Mouse (Mus musculus) G1E (cell line): ENCODE data around the gene Tmem108. TPM values are rescaled to one million over a fixed set of nuclear protein-coding genes. Genes with fewer than 3 reads are reported as not detected.
"Not testable (repeated sequence)": the region's sequence is repeated elsewhere in the genome, so short reads cannot be mapped to it uniquely, and the experiment has no call there.

ENCODE experiments used
- ATAC-seq: 2 replicates; pipeline ENCODE4 v1.8.0; 2016; ENCODE audit warnings: mild to moderate bottlenecking; ENCODE audit not compliant: insufficient number of reproducible peaks, poor library complexity, low FRiP score, severe bottlenecking; ENCODE audit errors: extremely low read depth
- DNase-seq: peaks from one replicate; pipeline ENCODE4 v3.0.0; 2012; ENCODE audit warnings: low spot score
- H3K27me3 ChIP-seq: 2 replicates; pipeline ENCODE4 v1.6.1; 2012; ENCODE audit warnings: mild to moderate bottlenecking, low read length, inconsistent platforms; ENCODE audit not compliant: insufficient read depth
- H3K36me3 ChIP-seq: replicated peaks from 2 replicates; pipeline ENCODE3; 2012; ENCODE audit warnings: mild to moderate bottlenecking, inconsistent platforms
- H3K4me1 ChIP-seq: 2 replicates; pipeline ENCODE4 v1.6.1; 2012; ENCODE audit warnings: low read depth, low read length, inconsistent platforms, mixed read lengths; ENCODE audit not compliant: insufficient read depth
- H3K4me3 ChIP-seq: 2 replicates; pipeline ENCODE4 v1.5.1; 2012; ENCODE audit warnings: low read depth, mild to moderate bottlenecking, inconsistent platforms, low read length, moderate library complexity, mixed read lengths
- H3K9me3 ChIP-seq: replicated peaks from 2 replicates; pipeline ENCODE4 v1.6.1; 2012; ENCODE audit warnings: inconsistent platforms
- CTCF ChIP-seq: IDR thresholded peaks from 2 replicates; pipeline ENCODE4 v1.5.1; 2012; ENCODE audit warnings: low read depth, low read length, inconsistent platforms, mixed read lengths
- GATA1 ChIP-seq: IDR thresholded peaks from 2 replicates; pipeline ENCODE4 v1.6.1; 2012; ENCODE audit warnings: borderline replicate concordance, low read length, inconsistent platforms, mixed read lengths
- GATA2 ChIP-seq: IDR thresholded peaks from 2 replicates; pipeline ENCODE4 v1.6.1; 2012; ENCODE audit warnings: low read depth, low read length, inconsistent platforms, borderline replicate concordance
- POLR2AphosphoS5 ChIP-seq: IDR thresholded peaks from 2 replicates; pipeline ENCODE4 v1.6.1; 2012; ENCODE audit warnings: low read depth, low read length, inconsistent platforms; ENCODE audit not compliant: insufficient replicate concordance
- TAL1 ChIP-seq: conservative IDR thresholded peaks from 2 replicates; pipeline ENCODE4 v1.6.1; 2012; ENCODE audit warnings: low read depth, low read length, inconsistent platforms, mixed read lengths
- polyA plus RNA-seq: library from polyadenylated mRNA; stranded (reverse); fragments of >175 nt; gene quantifications from 2 replicates; pipeline ENCODE4 v1.2.3, GENCODE M21; 2012
- total RNA-seq, 2 experiments: library from RNA; stranded (forward) in 1 of 2; stranded (reverse) in 1 of 2; fragments of 200-1000 nt in 1 of 2; fragments of >200 nt in 1 of 2; fragmentation: Nextera tagmentation in 1 of 2; gene quantifications; 2 replicates each; pipeline ENCODE4 v1.2.3; 2014 to 2017

Tmem108 gene
- total and polyA plus RNA-seq, 3 experiments = 0.27 TPM; not detected in 2

DNA sequence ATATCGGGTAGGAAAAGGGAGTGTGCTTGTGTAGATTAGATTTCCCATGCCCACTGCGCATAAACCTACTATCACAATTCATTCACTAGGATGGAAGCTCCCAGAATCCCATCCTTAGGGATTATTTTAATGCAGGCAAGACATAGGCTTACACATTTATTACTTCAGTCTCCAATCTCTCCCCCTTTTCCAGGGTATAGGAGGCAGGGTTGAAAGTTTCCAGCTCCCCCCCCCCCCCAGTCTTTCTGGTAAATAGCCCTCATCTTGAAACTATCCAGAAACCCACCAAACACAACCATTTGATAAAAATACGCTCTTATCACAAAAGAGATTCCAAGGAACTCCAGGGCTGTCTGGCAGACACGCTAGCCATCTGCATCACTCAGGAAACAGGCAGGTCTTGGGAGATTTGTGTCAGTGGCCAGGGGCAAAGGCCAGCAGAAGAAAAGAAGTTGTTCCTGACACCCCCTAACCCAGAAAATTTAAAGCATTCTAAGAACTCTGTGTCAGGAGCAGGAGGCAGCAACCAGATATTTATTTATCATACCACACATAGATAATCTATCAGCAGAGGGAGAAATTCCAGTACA, 79.8 kb downstream of the Tmem108 start:
- no peaks in the 10 kb centered on the region for H3K36me3 ChIP-seq
- no peak overlapping the region for H3K4me3 ChIP-seq
- no peaks in the 10 kb centered on the region for H3K27me3 ChIP-seq
- ATAC-seq (no peak), DNase-seq (no peak)
- no peaks in the 10 kb centered on the region for H3K4me1 ChIP-seq
- no peak for TF ChIP-seq GATA1
- TF ChIP-seq CTCF = no peak
- no peak for TF ChIP-seq TAL1
- TF ChIP-seq GATA2 = no peak
- no peak for TF ChIP-seq POLR2AphosphoS5
- H3K9me3 ChIP-seq = peaks cover 43% of the 10 kb centered on the region

- Histone ChIP-seq H3K4me1 (no peaks in the 10 kb centered on the region), H3K36me3 (no peaks in the 10 kb centered on the region), H3K9me3 (peaks cover 51% of the 10 kb centered on the region), H3K27me3 (no peaks in the 10 kb centered on the region), H3K4me3 (no peak overlapping the region)
- DNase-seq = no peak
- TF ChIP-seq TAL1 = no peak
- TF ChIP-seq CTCF = no peak
- TF ChIP-seq GATA2 = no peak
- no peak for TF ChIP-seq POLR2AphosphoS5
- TF ChIP-seq GATA1 = no peak
- no peak for ATAC-seq
Observed at GRCm38 (mm10) chr9:103679234-103679633, 82.4 kb downstream of the Tmem108 start.

GRCm38 (mm10) chr9:103678531-103679060, 83.0 kb downstream of the Tmem108 start:
- Histone ChIP-seq H3K9me3 (peaks cover 55% of the 10 kb centered on the region), H3K4me3 (no peak overlapping the region)

DNA sequence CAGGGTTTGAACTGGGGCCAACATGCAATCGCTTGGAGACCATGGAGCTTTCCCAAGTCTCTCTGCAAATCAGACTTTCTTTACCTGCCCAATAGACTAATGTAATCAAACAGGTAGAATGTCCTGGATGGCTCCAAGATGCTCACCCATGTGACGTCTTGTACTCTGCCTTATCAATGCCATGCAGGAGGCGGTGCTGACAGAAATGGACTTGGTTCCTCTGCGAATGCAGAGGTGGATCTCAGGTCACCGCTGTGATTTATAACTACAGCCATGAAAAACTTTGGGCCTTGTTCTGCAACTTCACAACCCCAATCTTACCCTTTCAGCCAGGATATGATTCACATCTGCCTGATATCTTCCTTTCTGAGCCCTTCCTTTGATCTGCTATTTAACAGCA, 83.8 kb downstream of the Tmem108 start:
- Histone ChIP-seq H3K4me1 (no peaks in the 10 kb centered on the region), H3K27me3 (no peaks in the 10 kb centered on the region), H3K9me3 (peaks cover 52% of the 10 kb centered on the region), H3K36me3 (no peaks in the 10 kb centered on the region), H3K4me3 (no peak overlapping the region)
- no peak for DNase-seq
- ATAC-seq = no peak
- no peak for TF ChIP-seq GATA1
- no peak for TF ChIP-seq POLR2AphosphoS5
- TF ChIP-seq TAL1 = no peak
- no peak for TF ChIP-seq GATA2
- TF ChIP-seq CTCF = no peak

More at GRCm38 (mm10) chr9:103678531-103679060, 83.0 kb downstream of the Tmem108 start:
- Histone ChIP-seq H3K27me3 (no peaks in the 10 kb centered on the region), H3K4me1 (no peaks in the 10 kb centered on the region), H3K36me3 (no peaks in the 10 kb centered on the region)
- ATAC-seq (no peak), DNase-seq (no peak)
- TF ChIP-seq GATA2 = no peak
- no peak for TF ChIP-seq TAL1
- no peak for TF ChIP-seq POLR2AphosphoS5
- no peak for TF ChIP-seq CTCF
- no peak for TF ChIP-seq GATA1

DNA sequence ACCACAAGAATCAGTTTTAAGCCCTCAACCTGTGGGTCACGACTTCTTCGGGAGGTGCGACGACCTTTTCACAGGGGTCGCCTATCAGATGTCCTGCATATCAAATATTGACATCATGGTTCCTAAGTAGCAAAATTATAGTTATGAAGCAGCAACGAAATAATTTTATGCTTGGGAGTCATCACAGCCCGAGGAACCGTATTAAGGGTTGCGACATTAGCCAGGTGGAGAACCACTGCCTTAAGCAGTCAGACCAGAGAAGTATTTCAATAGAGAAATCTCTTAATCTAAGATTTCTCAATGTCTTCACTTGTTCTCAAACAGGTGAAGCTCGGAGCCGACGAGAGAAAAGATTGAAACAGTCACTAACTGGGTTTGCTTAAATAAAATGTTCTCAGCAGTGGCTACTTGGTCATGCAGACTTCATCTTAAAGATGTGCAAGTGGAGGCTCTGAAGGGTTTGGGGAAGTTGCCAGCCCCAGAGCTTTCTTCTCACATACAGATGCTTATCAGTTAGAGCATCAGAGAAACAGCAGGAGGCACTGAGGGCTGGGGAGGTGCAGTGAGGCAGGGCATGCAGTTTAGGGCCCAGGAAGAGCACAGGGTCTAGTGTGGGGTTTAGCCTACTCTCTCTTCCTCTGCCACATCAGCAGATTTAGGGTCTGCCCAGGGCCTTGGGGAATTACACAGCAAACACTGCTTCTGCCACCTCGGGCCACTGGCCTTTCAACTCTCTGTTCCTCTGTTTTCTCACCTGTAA, 85.7 kb downstream of the Tmem108 start:
- no peak for ATAC-seq
- TF ChIP-seq TAL1 (no peak), POLR2AphosphoS5 (no peak)
- H3K27me3 ChIP-seq = no peaks in the 10 kb centered on the region
- no peaks in the 10 kb centered on the region for H3K36me3 ChIP-seq
- DNase-seq = no peak
- no peak overlapping the region for H3K4me3 ChIP-seq
- no peaks in the 10 kb centered on the region for H3K4me1 ChIP-seq
- peaks cover 55% of the 10 kb centered on the region for H3K9me3 ChIP-seq

DNA sequence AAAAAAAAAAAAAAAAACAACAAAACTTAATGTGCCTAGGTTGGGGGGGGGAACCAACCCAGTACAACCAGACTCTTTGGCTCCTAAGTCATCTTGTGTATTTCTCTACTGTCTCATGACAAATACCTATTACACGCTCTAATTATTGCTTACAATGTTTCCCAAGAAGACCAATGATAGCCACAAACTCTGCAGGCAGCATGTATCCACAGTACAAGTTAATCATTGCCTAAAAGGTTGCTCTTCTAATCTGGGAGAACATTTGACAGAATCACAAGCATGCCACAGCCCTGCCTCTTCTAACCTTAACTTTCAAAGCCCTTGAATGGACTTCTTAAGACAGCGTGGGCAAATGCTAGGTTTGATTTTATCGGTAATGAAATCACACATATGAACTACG, 88.8 kb downstream of the Tmem108 start:
- H3K27me3 ChIP-seq = no peaks in the 10 kb centered on the region
- no peaks in the 10 kb centered on the region for H3K36me3 ChIP-seq
- no peaks in the 10 kb centered on the region for H3K4me1 ChIP-seq
- peaks cover 52% of the 10 kb centered on the region for H3K9me3 ChIP-seq
- DNase-seq = no peak
- no peak for ATAC-seq
- TF ChIP-seq POLR2AphosphoS5 (no peak), TAL1 (no peak)
- no peak overlapping the region for H3K4me3 ChIP-seq

GRCm38 (mm10) chr9:103670592-103671113, 91.0 kb downstream of the Tmem108 start:
- H3K9me3 ChIP-seq = peaks cover 50% of the 10 kb centered on the region
- not testable (repeated sequence) for DNase-seq, H3K4me1 ChIP-seq, H3K4me3 ChIP-seq, H3K27me3 ChIP-seq, H3K36me3 ChIP-seq, ATAC-seq
